ENCODE assay signal across 8 mouse cellular contexts in genomic region chr5:137294744-137295093, GRCm38 (mm10). TPM values are rescaled to one million over a fixed set of nuclear protein-coding genes. Genes with fewer than 3 reads are reported as not detected.
DNase-seq lines count a peak whose midpoint lies in the region; ATAC-seq and TF ChIP-seq lines count a peak whose summit lies in the region.

No protein-coding gene starts in this region.

- H3K36me3 ChIP-seq in neural tube, embryonic 11.5 days (ENCODE audit: control insufficient read depth, insufficient read depth, low read length) = peaks cover 36% of the 10 kb centered on the region
- peaks cover 50% of the 10 kb centered on the region for H3K36me3 ChIP-seq in forebrain, embryonic 10.5 days (replicated peaks)
- H3K36me3 ChIP-seq in limb, embryonic 14.5 days (ENCODE audit: control insufficient read depth, insufficient read depth, low read length) = peaks cover 48% of the 10 kb centered on the region
- H3K36me3 ChIP-seq in stomach, embryonic 14.5 days (ENCODE audit: control insufficient read depth, insufficient read depth, low read length) = peaks cover 44% of the 10 kb centered on the region

- no peak for TF ChIP-seq POLR2A in limb, embryonic 14.5 days (IDR thresholded peaks at IDR 0.05; ENCODE audit: borderline replicate concordance, extremely low read depth, insufficient read depth, insufficient read length)

- no peak for DNase-seq in neural tube, embryonic 11.5 days (ENCODE audit: low spot score)
- no peak for DNase-seq in neural tube, embryonic 10.5 days (ENCODE audit: extremely low spot score, low spot score)
- DNase-seq in forebrain, embryonic 10.5 days (ENCODE audit: extremely low spot score, low spot score) = no peak
- DNase-seq in limb, embryonic 14.5 days (ENCODE audit: low spot score) = no peak
- DNase-seq in embryo, embryonic 9.5 days (ENCODE audit: extremely low spot score) = no peak
- DNase-seq in left cerebral cortex, adult 9 months (ENCODE audit: low spot score in 2 of 2) = no peak
- DNase-seq in urinary bladder, postnatal 36 days (ENCODE audit: low spot score in 2 of 2) = no peak

- H3K4me2 ChIP-seq in neural tube, embryonic 11.5 days (ENCODE audit: low read depth) = peak overlapping the region; percentile 97
- peak overlapping the region; percentile 100 for H3K4me2 ChIP-seq in limb, embryonic 14.5 days (replicated peaks; ENCODE audit: low read depth, low read length, severe bottlenecking)
- H3K4me2 ChIP-seq in stomach, embryonic 14.5 days (replicated peaks; ENCODE audit: low read depth, low read length) = peak overlapping the region; percentile 89

- H3K9me3 ChIP-seq in neural tube, embryonic 11.5 days (ENCODE audit: control insufficient read depth, low read length) = no peaks in the 10 kb centered on the region
- H3K9me3 ChIP-seq in forebrain, embryonic 10.5 days = no peaks in the 10 kb centered on the region
- H3K9me3 ChIP-seq in limb, embryonic 14.5 days (ENCODE audit: control insufficient read depth, low read length) = no peaks in the 10 kb centered on the region
- no peaks in the 10 kb centered on the region for H3K9me3 ChIP-seq in stomach, embryonic 14.5 days (ENCODE audit: control insufficient read depth, low read depth, low read length)

- peaks cover 13% of the 10 kb centered on the region for H3K4me1 ChIP-seq in neural tube, embryonic 11.5 days (ENCODE audit: control insufficient read depth, insufficient read depth, low read length)
- peaks cover 38% of the 10 kb centered on the region for H3K4me1 ChIP-seq in forebrain, embryonic 10.5 days
- peaks cover 15% of the 10 kb centered on the region for H3K4me1 ChIP-seq in limb, embryonic 14.5 days (ENCODE audit: control insufficient read depth, insufficient read depth, low read length)
- peaks cover 10% of the 10 kb centered on the region; the same call in 1 of the 2 replicates for H3K4me1 ChIP-seq in stomach, embryonic 14.5 days (ENCODE audit: control insufficient read depth, insufficient read depth, low read length)

- peak overlapping the region; percentile 48 for H3K4me3 ChIP-seq in neural tube, embryonic 11.5 days (ENCODE audit: low read depth, low read length)
- peak overlapping the region; percentile 74 for H3K4me3 ChIP-seq in forebrain, embryonic 10.5 days
- peak overlapping the region; percentile 60 for H3K4me3 ChIP-seq in limb, embryonic 14.5 days (replicated peaks; ENCODE audit: low read length)
- peak overlapping the region; percentile 48 for H3K4me3 ChIP-seq in stomach, embryonic 14.5 days (ENCODE audit: low read depth, low read length)

- H3K9ac ChIP-seq in neural tube, embryonic 11.5 days (ENCODE audit: low read length) = peak overlapping the region; percentile 63
- peak overlapping the region; percentile 64 for H3K9ac ChIP-seq in limb, embryonic 14.5 days (ENCODE audit: low read depth, low read length, severe bottlenecking)
- peak overlapping the region; percentile 79 for H3K9ac ChIP-seq in stomach, embryonic 14.5 days (replicated peaks; ENCODE audit: low read depth, low read length)

- ATAC-seq in neural tube, embryonic 11.5 days (ENCODE audit: insufficient read depth, low FRiP score, low TSS enrichment) = peak; percentile 36
- peak; percentile 21 for ATAC-seq in limb, embryonic 14.5 days (ENCODE audit: low FRiP score, low read depth)
- peak; percentile 25; the same call in 1 of the 2 replicates for ATAC-seq in stomach, embryonic 14.5 days (ENCODE audit: insufficient number of reproducible peaks, insufficient read depth, low FRiP score, low read depth)

- H3K27me3 ChIP-seq in neural tube, embryonic 11.5 days (ENCODE audit: control insufficient read depth, insufficient read depth, low read length) = peaks cover 18% of the 10 kb centered on the region
- peaks cover 35% of the 10 kb centered on the region for H3K27me3 ChIP-seq in forebrain, embryonic 10.5 days (ENCODE audit: poor library complexity, severe bottlenecking)
- H3K27me3 ChIP-seq in limb, embryonic 14.5 days (ENCODE audit: control insufficient read depth, insufficient read depth, low read length) = peaks cover 26% of the 10 kb centered on the region
- H3K27me3 ChIP-seq in stomach, embryonic 14.5 days (ENCODE audit: control insufficient read depth, insufficient read depth, low read length) = no peaks in the 10 kb centered on the region

- peak overlapping the region; percentile 75 for H3K27ac ChIP-seq in neural tube, embryonic 11.5 days (ENCODE audit: low read depth, low read length)
- H3K27ac ChIP-seq in forebrain, embryonic 10.5 days = peak overlapping the region; percentile 94
- peak overlapping the region; percentile 73 for H3K27ac ChIP-seq in limb, embryonic 14.5 days (replicated peaks; ENCODE audit: low read depth, low read length)
- peak overlapping the region; percentile 97 for H3K27ac ChIP-seq in stomach, embryonic 14.5 days (ENCODE audit: low read length)

- WGBS in neural tube, embryonic 11.5 days = 8% methylated on average over 18 of the region's 18 CpGs
- 6% methylated on average over 18 of the region's 18 CpGs for WGBS in forebrain, embryonic 10.5 days
- 7% methylated on average over 18 of the region's 18 CpGs for WGBS in limb, embryonic 14.5 days
- WGBS in stomach, embryonic 14.5 days = 4% methylated on average over 18 of the region's 18 CpGs

RNA-seq across cellular contexts. Expression of gene Ufsp1, which starts 0.3 kb away (rescaled TPM):
- 9.3 and 10.9 TPM in 2 replicates for polyA plus RNA-seq in neural tube, embryonic 11.5 days (2014; fragmentation: Nextera tagmentation; extraction: Ambion mirVana)
- 10.3 and 10.4 TPM in 2 replicates for polyA plus RNA-seq in forebrain, embryonic 10.5 days (2016; fragmentation: Nextera tagmentation; extraction: Ambion mirVana)
- 10.4 and 10.5 TPM in 2 replicates for polyA plus RNA-seq in limb, embryonic 14.5 days (2012; rRNA removed)
- 9.8 and 10.2 TPM in 2 replicates for polyA plus RNA-seq in limb, embryonic 14.5 days (2014; fragmentation: Nextera tagmentation; extraction: Ambion mirVana)
- polyA plus RNA-seq in stomach, embryonic 14.5 days (2014; fragmentation: Nextera tagmentation; extraction: Ambion mirVana) = 8.1 and 8.5 TPM in 2 replicates

RNA-seq across cellular contexts. Expression of gene Ache, which starts 7.4 kb away (rescaled TPM):
- polyA plus RNA-seq in neural tube, embryonic 11.5 days (2014; fragmentation: Nextera tagmentation; extraction: Ambion mirVana) = 14.5 and 14.7 TPM in 2 replicates
- 1.9 and 2.3 TPM in 2 replicates for polyA plus RNA-seq in forebrain, embryonic 10.5 days (2016; fragmentation: Nextera tagmentation; extraction: Ambion mirVana)
- polyA plus RNA-seq in limb, embryonic 14.5 days (2012; rRNA removed) = 21.8 and 28.7 TPM in 2 replicates
- polyA plus RNA-seq in limb, embryonic 14.5 days (2014; fragmentation: Nextera tagmentation; extraction: Ambion mirVana) = 18.0 and 21.8 TPM in 2 replicates
- polyA plus RNA-seq in stomach, embryonic 14.5 days (2014; fragmentation: Nextera tagmentation; extraction: Ambion mirVana) = 11.9 and 12.1 TPM in 2 replicates

RNA-seq across cellular contexts. Expression of gene Srrt, which starts 12.8 kb away (rescaled TPM):
- 151 and 166 TPM in 2 replicates for polyA plus RNA-seq in neural tube, embryonic 11.5 days (2014; fragmentation: Nextera tagmentation; extraction: Ambion mirVana)
- 205 and 209 TPM in 2 replicates for polyA plus RNA-seq in forebrain, embryonic 10.5 days (2016; fragmentation: Nextera tagmentation; extraction: Ambion mirVana)
- 263 and 300 TPM in 2 replicates for polyA plus RNA-seq in limb, embryonic 14.5 days (2012; rRNA removed)
- polyA plus RNA-seq in limb, embryonic 14.5 days (2014; fragmentation: Nextera tagmentation; extraction: Ambion mirVana) = 104 and 109 TPM in 2 replicates
- polyA plus RNA-seq in stomach, embryonic 14.5 days (2014; fragmentation: Nextera tagmentation; extraction: Ambion mirVana) = 111 and 120 TPM in 2 replicates

RNA-seq across cellular contexts. Expression of gene Trip6, which starts 19.5 kb away (rescaled TPM):
- 38.1 and 40.3 TPM in 2 replicates for polyA plus RNA-seq in neural tube, embryonic 11.5 days (2014; fragmentation: Nextera tagmentation; extraction: Ambion mirVana)
- polyA plus RNA-seq in forebrain, embryonic 10.5 days (2016; fragmentation: Nextera tagmentation; extraction: Ambion mirVana) = 70.3 and 73.0 TPM in 2 replicates
- polyA plus RNA-seq in limb, embryonic 14.5 days (2012; rRNA removed) = 131 and 155 TPM in 2 replicates
- polyA plus RNA-seq in limb, embryonic 14.5 days (2014; fragmentation: Nextera tagmentation; extraction: Ambion mirVana) = 91.0 and 105 TPM in 2 replicates
- polyA plus RNA-seq in stomach, embryonic 14.5 days (2014; fragmentation: Nextera tagmentation; extraction: Ambion mirVana) = 75.3 and 76.2 TPM in 2 replicates

RNA-seq across cellular contexts. Expression of gene Slc12a9, which starts 38.7 kb away (rescaled TPM):
- polyA plus RNA-seq in neural tube, embryonic 11.5 days (2014; fragmentation: Nextera tagmentation; extraction: Ambion mirVana) = 7.9 and 9.0 TPM in 2 replicates
- polyA plus RNA-seq in forebrain, embryonic 10.5 days (2016; fragmentation: Nextera tagmentation; extraction: Ambion mirVana) = 10.6 and 11.8 TPM in 2 replicates
- polyA plus RNA-seq in limb, embryonic 14.5 days (2012; rRNA removed) = 20.2 and 26.1 TPM in 2 replicates
- polyA plus RNA-seq in limb, embryonic 14.5 days (2014; fragmentation: Nextera tagmentation; extraction: Ambion mirVana) = 8.0 and 11.9 TPM in 2 replicates
- polyA plus RNA-seq in stomach, embryonic 14.5 days (2014; fragmentation: Nextera tagmentation; extraction: Ambion mirVana) = 8.0 and 10.1 TPM in 2 replicates
